Mouse (Mus musculus) heart, adult 11 months (tissue): ENCODE data around the gene Rftn2.
A peak's percentile ranks its signal among the peaks of the same experiment; 100 is the strongest.

Experiments
- DNase-seq: peaks from one replicate; pipeline ENCODE4 v3.0.0; 2022

The Rftn2 gene

DNA sequence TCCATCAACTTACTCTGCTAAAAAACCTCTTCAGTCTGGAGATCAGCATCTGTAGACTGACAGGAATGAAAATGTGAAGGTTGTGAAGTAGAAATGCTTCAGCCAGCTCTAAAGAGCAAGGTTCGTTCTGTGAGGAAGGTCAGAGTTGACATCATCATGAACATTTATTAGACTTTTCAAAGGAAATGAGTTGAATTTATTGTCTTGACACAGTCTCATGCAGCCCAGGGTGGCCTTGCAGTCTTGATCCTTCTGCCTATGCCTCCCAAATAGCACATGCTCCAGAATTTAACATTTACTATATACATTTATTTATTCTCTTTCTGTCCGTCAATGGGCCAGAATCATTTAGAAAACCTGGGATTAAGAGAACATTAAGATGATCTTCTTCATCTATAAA lies 103.0 kb downstream of the Rftn2 start:
- DNase-seq: no peak

DNA sequence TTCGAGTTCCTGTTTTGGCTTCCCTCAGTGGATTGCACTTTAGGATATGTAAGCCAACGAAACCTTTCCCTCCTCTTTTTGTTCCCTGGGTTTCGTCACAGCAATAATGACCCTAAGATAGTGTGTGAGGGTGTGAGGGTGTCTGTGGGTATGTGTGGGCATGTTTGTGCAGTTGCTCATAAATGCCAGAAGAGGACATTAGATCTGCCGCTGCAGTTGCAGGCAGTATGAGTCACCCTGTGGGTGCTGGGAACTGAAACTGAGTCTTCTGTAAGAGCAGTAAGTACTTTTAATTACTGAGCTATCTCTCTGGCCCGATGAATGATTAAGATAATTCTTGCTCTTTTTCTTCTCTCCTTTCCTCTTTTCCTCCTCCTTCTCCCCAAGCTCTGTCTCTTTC lies 103.5 kb downstream of the Rftn2 start:
- peak; percentile 71 for DNase-seq
